Mouse (Mus musculus) MEL (cell line): ENCODE measurements around the gene Fam199x. TPM values are rescaled to one million over a fixed set of nuclear protein-coding genes. Genes with fewer than 3 reads are reported as not detected.

ENCODE experiments used
- DNase-seq: peaks from one replicate; pipeline ENCODE4 v3.0.0; 2011; ENCODE audit warnings: low read depth, low spot score
- H3K27ac ChIP-seq: 2 replicates; pipeline ENCODE4 v1.5.1; 2012; ENCODE audit warnings: low read depth, mild to moderate bottlenecking, control low read depth, low read length, moderate library complexity; ENCODE audit not compliant: control insufficient read depth
- H3K27me3 ChIP-seq, 2 experiments: fragments of 150-350 bp in 1 of 2; sonication (generic) in 1 of 2; 2 replicates each; pipeline ENCODE4 v1.6.1; 2012; ENCODE audit warnings: low read length in 2 of 2, mild to moderate bottlenecking in 2 of 2, improper control_type of control experiment in 1 of 2, moderate library complexity in 1 of 2; ENCODE audit not compliant: insufficient read depth in 2 of 2, control insufficient read depth in 1 of 2
- H3K36me3 ChIP-seq, 2 experiments: 2 replicates each; pipeline ENCODE4 v1.6.1; 2012 to 2014; ENCODE audit warnings: low read length in 2 of 2, improper control_type of control experiment in 1 of 2, inconsistent platforms in 1 of 2, mild to moderate bottlenecking in 1 of 2; ENCODE audit not compliant: insufficient read depth in 2 of 2, control insufficient read depth in 1 of 2
- H3K4me1 ChIP-seq, 2 experiments: fragments of 150-350 bp in 1 of 2; sonication (generic) in 1 of 2; 2 replicates each; pipeline ENCODE4 v1.6.1; 2012; ENCODE audit warnings: low read length in 2 of 2, improper control_type of control experiment in 1 of 2, mild to moderate bottlenecking in 1 of 2; ENCODE audit not compliant: insufficient read depth in 2 of 2, control insufficient read depth in 1 of 2
- H3K4me3 ChIP-seq, 2 experiments: fragments of 150-350 bp in 1 of 2; sonication (generic) in 1 of 2; 2 replicates each; pipeline ENCODE4 v1.5.1; 2012; ENCODE audit warnings: low read depth in 2 of 2, low read length in 2 of 2, mild to moderate bottlenecking in 2 of 2, moderate library complexity in 2 of 2, control low read depth in 1 of 2, improper control_type of control experiment in 1 of 2; ENCODE audit not compliant: control insufficient read depth in 1 of 2, insufficient read depth in 1 of 2
- H3K79me2 ChIP-seq: 2 replicates; pipeline ENCODE4 v1.6.1; 2012; ENCODE audit warnings: mild to moderate bottlenecking, low read length, moderate library complexity; ENCODE audit not compliant: control insufficient read depth, poor library complexity, insufficient read depth
- H3K9ac ChIP-seq: 2 replicates; pipeline ENCODE4 v1.6.1; 2012; ENCODE audit warnings: low read depth, mild to moderate bottlenecking, control low read depth, low read length, moderate library complexity; ENCODE audit not compliant: control insufficient read depth, poor library complexity, severe bottlenecking
- H3K9me3 ChIP-seq: fragments of 150-350 bp; sonication (generic); replicated peaks from 2 replicates; pipeline ENCODE4 v1.6.1; 2012; ENCODE audit warnings: mild to moderate bottlenecking, low read length, improper control_type of control experiment, moderate library complexity; ENCODE audit not compliant: insufficient read depth
- CHD1 ChIP-seq: IDR thresholded peaks from 2 replicates; pipeline ENCODE4 v1.6.1; 2012; ENCODE audit warnings: low read depth, mild to moderate bottlenecking, inconsistent platforms, low read length, improper control_type of control experiment
- ELF1 ChIP-seq: IDR thresholded peaks from 2 replicates; pipeline ENCODE4 v1.6.1; 2014; ENCODE audit warnings: low read depth, mild to moderate bottlenecking, inconsistent platforms, low read length, improper control_type of control experiment, moderate library complexity
- ETS1 ChIP-seq: IDR thresholded peaks from 2 replicates; pipeline ENCODE4 v1.6.1; 2012; ENCODE audit warnings: low read depth, mild to moderate bottlenecking, inconsistent platforms, low read length, improper control_type of control experiment, moderate library complexity
- GABPA ChIP-seq: IDR thresholded peaks from 2 replicates; pipeline ENCODE4 v1.6.1; 2012; ENCODE audit warnings: low read depth, mild to moderate bottlenecking, inconsistent platforms, low read length, improper control_type of control experiment, moderate library complexity
- GATA1 ChIP-seq: IDR thresholded peaks from 2 replicates; pipeline ENCODE4 v1.6.1; 2011; ENCODE audit warnings: low read depth, low read length, improper control_type of control experiment
- JUND ChIP-seq: IDR thresholded peaks from 2 replicates; pipeline ENCODE4 v1.6.1; 2011; ENCODE audit warnings: low read depth, mild to moderate bottlenecking, improper control_type of control experiment, low read length
- MAX ChIP-seq: IDR thresholded peaks from 2 replicates; pipeline ENCODE4 v1.6.1; 2011; ENCODE audit warnings: low read length, improper control_type of control experiment
- MEF2A ChIP-seq: IDR thresholded peaks from 2 replicates; pipeline ENCODE4 v1.6.1; 2014; ENCODE audit warnings: low read depth, mild to moderate bottlenecking, inconsistent platforms, low read length, improper control_type of control experiment; ENCODE audit not compliant: poor library complexity, insufficient replicate concordance, severe bottlenecking; ENCODE audit errors: extremely low read depth
- MXI1 ChIP-seq: IDR thresholded peaks from 2 replicates; pipeline ENCODE4 v1.6.1; 2011; ENCODE audit warnings: mild to moderate bottlenecking, low read depth, low read length, improper control_type of control experiment
- MYC ChIP-seq: IDR thresholded peaks from 2 replicates; pipeline ENCODE4 v1.6.1; 2011; ENCODE audit warnings: low read depth, mild to moderate bottlenecking, low read length, improper control_type of control experiment, moderate library complexity
- NELFE ChIP-seq: IDR thresholded peaks from 2 replicates; pipeline ENCODE4 v1.6.1; 2011; ENCODE audit warnings: low read depth, low read length, improper control_type of control experiment
- RAD21 ChIP-seq: IDR thresholded peaks from 2 replicates; pipeline ENCODE4 v1.6.1; 2011; ENCODE audit warnings: mild to moderate bottlenecking, low read depth, low read length, improper control_type of control experiment
- SIN3A ChIP-seq: IDR thresholded peaks from 2 replicates; pipeline ENCODE4 v1.6.1; 2012; ENCODE audit warnings: low read length, improper control_type of control experiment, inconsistent platforms
- SMC3 ChIP-seq: IDR thresholded peaks from 2 replicates; pipeline ENCODE4 v1.6.1; 2011; ENCODE audit warnings: low read depth, low read length, improper control_type of control experiment
- TCF12 ChIP-seq: IDR thresholded peaks from 2 replicates; pipeline ENCODE4 v1.6.1; 2014; ENCODE audit warnings: low read depth, mild to moderate bottlenecking, inconsistent platforms, low read length, improper control_type of control experiment, moderate library complexity
- UBTF ChIP-seq: IDR thresholded peaks from 2 replicates; pipeline ENCODE4 v1.6.1; 2012; ENCODE audit warnings: low read depth, mild to moderate bottlenecking, inconsistent platforms, low read length, improper control_type of control experiment, moderate library complexity, borderline replicate concordance; ENCODE audit not compliant: insufficient read depth
- polyA plus RNA-seq, 2 experiments: library from polyadenylated mRNA; stranded (reverse) in 1 of 2; unstranded in 1 of 2; fragments of >175 nt in 1 of 2; fragments of >200 nt in 1 of 2; gene quantifications; 2 replicates each; pipeline versions ENCODE4 v1.2.1 to v1.2.4; 2012; ENCODE audit warnings: low replicate concordance in 2 of 2, low read depth in 1 of 2; ENCODE audit not compliant: insufficient read length in 2 of 2, insufficient read depth in 1 of 2, missing spikeins in 1 of 2
- total RNA-seq: library from RNA; depleted of rRNA; stranded (reverse); fragments of 300-350 nt; gene quantifications from 2 replicates; pipeline ENCODE4 v1.2.3, GENCODE M21; 2012

Fam199x gene
- total and polyA plus RNA-seq, 3 experiments = 5.9 to 10.4 TPM; not detected in 1

DNA sequence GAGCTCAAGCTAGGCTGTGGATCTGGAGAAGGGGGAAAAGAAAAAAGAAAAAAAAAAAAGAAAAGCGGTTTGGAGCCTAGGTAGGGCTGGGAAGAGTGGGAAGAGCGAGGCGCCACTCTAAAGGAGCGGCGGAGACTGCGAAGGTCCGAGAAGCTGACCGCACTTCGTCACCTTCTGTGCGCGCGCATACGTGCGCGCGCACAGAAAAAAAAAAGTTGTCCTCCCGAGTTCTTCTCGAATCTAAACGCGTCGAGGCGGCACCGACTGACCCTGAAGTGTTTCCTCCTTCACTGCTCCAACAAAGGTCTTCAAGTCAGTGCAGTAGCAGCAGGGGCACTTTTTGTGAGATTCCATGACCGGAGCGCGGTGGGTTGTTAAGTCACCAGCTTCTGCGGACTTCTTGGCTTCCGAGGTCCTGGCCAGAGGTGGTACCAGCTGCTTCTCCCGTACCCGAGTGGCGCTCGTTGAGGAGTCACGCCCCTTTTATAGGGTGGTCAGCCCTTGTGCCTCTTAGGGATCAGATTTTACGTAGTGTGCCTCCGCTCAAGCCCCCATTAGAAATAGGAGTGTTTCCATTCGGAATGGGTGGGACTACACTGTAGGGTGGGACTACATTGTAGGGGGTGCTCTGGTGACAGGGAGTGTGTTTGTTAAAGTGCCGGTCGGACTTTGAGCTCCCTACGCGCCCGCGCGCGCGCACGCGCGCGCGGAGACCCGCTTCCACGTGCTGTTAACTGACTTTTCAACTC, 70.5 kb downstream of the Fam199x start:
- H3K36me3 ChIP-seq = no peaks in the 10 kb centered on the region
- no peak overlapping the region for H3K27ac ChIP-seq
- H3K9me3 ChIP-seq = no peaks in the 10 kb centered on the region
- no peaks in the 10 kb centered on the region for H3K79me2 ChIP-seq
- no peak overlapping the region for H3K9ac ChIP-seq
- no peaks in the 10 kb centered on the region for H3K4me1 ChIP-seq
- no peaks in the 10 kb centered on the region; a peak in 1 of 4 replicates for H3K27me3 ChIP-seq
- TF ChIP-seq NELFE (no peak), ETS1 (no peak)
- no peak overlapping the region for H3K4me3 ChIP-seq
- DNase-seq = no peak

DNA sequence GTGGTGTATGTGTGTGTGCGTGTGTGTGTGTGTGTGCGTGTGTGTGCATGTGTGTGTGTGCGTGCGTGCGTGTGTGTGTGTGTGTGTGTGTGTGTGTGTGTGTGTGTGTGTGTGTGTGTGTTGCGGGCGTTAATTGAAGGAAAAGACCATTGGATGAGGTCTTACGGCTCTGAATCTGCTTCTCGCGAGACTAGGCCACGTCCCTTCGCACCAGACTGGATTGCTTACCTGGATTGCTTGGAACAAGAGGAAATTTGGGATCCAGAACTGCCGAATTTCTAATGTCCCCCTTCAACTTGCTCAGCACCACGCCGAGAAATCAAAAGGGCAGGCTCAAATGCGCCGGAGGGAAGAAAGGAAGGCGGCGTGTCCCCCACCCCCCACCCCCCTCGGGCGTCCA, 72.3 kb downstream of the Fam199x start, which contains the start of gene Esx1:
TSS of gene Esx1 (minus strand) at position 366 of the 400 bp plus-strand sequence.
- Histone ChIP-seq H3K27me3 (no peaks in the 10 kb centered on the region; a peak in 1 of 4 replicates), H3K9ac (no peak within 1 kb of the TSS), H3K36me3 (no peaks in the 10 kb centered on the region), H3K4me1 (no peaks in the 10 kb centered on the region), H3K27ac (no peak within 1 kb of the TSS), H3K79me2 (no peaks in the 10 kb centered on the region), H3K4me3 (no peak within 1 kb of the TSS), H3K9me3 (no peaks in the 10 kb centered on the region)
- TF ChIP-seq UBTF (no peak), MAX (no peak), MEF2A (no peak), MXI1 (no peak), TCF12 (no peak), GABPA (no peak), GATA1 (no peak), JUND (no peak), MYC (no peak), ELF1 (no peak), ETS1 (no peak), RAD21 (no peak), SMC3 (no peak), SIN3A (no peak), CHD1 (no peak)
- DNase-seq = no peak
